Mouse (Mus musculus): ENCODE measurements around the gene Vrk1.

Vrk1 gene

GRCm38 (mm10) chr12:106102726-106103643, 93.0 kb downstream of the Vrk1 start:
- in situ Hi-C loops (cut with MboI, MseI): no loop called here

GRCm38 (mm10) chr12:106107272-106107671, 97.2 kb downstream of the Vrk1 start:
- in situ Hi-C loops (cut with MboI, MseI): no loop called here

- in situ Hi-C loops (cut with MboI, MseI): no loop called here
Measured at GRCm38 (mm10) chr12:106115070-106115891, 105.3 kb downstream of the Vrk1 start.

GRCm38 (mm10) chr12:106115892-106116206, 105.8 kb downstream of the Vrk1 start:
- in situ Hi-C loops (cut with MboI, MseI): no loop called here

- in situ Hi-C loops (cut with MboI, MseI): loop anchor here in 1 of 2 experiments (10.0 kb wide), 1 partner anchor 572 kb away; no protein-coding TSS in a partner anchor
Measured at GRCm38 (mm10) chr12:106123276-106123675, 113.2 kb downstream of the Vrk1 start.

- in situ Hi-C loops (cut with MboI, MseI): loop anchor here in 1 of 2 experiments (10.0 kb wide), 1 partner anchor 570 kb away; no protein-coding TSS in a partner anchor
Measured at GRCm38 (mm10) chr12:106124581-106124980, 114.6 kb downstream of the Vrk1 start.

Measured in T-helper 17 cell (primary cell).